Mouse (Mus musculus) T-helper 2 cell (primary cell): ENCODE measurements around the gene Rnf11.

Experiments
- in situ Hi-C: fragments of 300-600 bp; cut with MboI, MseI; formaldehyde crosslinking; loops from one replicate; pipeline ENCODE4 v1.15.1; 2025; ENCODE audit warnings: high pct_unique_total_duplicates

Rnf11 gene

DNA sequence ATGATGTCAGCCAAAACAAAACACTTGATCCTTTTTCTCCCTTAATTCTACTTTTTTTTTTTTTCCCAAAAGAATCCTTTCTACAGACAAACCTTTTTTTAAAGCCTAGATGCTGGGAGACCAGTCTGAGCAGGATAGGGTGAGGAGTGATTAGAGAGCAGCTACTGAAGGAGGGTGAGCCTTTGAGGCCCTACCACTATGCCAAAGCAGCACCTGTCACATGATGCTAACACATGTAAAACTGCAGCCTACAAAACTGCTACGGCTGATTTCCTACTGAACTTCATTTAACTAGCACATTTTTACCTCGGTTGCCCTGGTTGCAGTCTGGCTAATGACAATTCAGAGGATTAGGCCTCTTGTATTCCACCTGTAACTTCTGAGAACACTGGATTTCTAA is 39.6 kb downstream of the Rnf11 start:
- in situ Hi-C loops: no loop called here

GRCm38 (mm10) chr4:109444471-109444870 is 40.1 kb downstream of the Rnf11 start:
- in situ Hi-C loops: no loop called here

DNA sequence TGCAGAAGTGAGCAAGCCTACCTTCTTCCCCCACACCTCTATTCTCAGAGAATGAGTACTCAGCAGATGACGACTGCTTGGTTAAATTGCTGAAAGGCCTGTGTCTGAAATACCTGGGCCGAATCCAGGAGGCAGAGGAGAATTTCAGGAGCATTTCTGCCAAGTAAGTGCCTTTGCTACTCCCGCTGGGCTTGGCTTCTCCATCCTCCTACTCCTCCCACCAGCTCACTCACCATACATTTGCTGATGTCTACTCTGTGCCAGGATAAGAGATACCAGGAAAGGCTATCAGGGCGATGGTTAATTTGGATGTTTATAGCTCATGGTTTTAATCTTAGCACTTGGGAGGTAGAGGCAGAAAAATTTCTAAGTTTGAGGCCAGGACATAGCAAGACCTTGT is 41.9 kb downstream of the Rnf11 start:
- in situ Hi-C loops: no loop called here

DNA sequence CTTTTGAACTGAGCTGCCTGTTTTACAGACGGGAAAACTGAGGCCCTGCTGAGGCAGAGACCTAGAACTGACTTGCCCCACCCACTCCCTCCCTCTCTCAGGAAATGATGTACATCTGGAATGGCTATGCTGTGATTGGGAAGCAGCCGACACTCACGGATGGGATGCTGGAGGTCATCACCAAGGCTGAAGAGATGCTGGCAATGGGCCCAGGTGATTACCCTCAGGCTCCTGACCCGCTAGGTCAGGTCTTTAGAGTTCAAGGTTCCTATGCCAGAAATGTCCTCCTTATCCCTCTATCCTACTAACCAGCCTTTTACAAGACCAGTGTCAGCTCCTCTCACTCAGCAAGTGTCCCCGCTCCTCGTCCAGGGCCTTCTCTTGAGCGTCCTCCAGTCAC is 42.4 kb downstream of the Rnf11 start:
- in situ Hi-C loops: no loop called here

DNA sequence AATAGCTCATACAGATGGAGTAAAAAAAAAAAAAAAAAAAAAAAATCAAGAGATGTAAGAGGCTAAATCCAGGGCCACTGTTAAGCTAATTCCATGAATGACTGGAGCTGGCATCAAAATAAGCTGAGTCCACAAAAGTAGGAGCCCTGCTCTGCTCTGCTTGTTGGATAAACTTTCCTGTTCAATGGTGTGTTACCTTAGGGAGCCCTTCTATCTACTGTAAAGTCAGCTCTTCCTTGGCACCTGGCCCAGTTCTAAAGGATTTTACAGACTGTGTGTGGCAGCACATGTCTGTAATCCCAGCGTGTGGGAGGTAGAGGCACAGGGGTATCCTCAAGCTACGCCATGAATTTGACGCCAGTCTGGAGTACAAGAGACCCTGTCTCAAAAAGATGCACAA is 43.5 kb downstream of the Rnf11 start:
- in situ Hi-C loops: no loop called here

DNA sequence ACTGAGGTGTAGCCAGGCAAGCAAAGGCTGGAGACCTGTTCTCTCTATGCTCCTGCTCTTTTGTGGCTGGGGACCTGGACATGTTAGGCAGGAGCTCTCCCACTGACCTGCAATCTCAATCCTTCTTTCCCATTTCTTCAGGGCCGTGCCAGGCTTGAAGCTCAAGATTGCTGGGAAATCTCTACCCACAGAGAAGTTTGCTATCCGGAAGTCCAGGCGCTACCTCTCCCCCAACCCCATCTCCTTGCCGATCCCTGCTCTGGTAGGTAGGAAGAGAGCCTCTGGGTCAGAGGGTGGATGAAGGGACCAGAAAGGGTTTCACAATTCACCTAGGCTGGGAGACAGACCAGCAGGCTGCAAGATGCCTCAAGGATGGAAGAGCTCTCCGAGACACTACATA is 44.1 kb downstream of the Rnf11 start:
- in situ Hi-C loops: no loop called here

DNA sequence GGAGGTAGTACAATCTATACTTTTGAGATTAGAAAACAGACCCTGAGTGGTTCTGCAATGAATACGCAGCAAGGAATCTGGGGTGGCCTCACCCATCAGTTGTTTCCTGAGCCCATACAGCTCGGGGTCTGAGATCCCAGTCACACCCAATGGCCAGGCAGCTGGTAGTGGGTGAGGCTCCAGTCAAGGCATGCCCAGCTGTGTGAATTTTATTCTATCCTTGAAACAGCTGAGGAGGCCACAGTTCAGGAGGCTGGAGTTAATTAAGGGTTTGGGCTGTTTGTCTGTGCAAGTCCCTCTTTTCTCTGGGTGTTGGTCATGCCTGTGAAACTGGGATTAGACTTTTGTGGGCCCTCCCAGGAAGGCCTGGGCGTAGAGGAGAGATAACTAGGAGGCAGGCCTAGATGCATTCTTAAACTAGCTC is 44.7 kb downstream of the Rnf11 start:
- in situ Hi-C loops: no loop called here

DNA sequence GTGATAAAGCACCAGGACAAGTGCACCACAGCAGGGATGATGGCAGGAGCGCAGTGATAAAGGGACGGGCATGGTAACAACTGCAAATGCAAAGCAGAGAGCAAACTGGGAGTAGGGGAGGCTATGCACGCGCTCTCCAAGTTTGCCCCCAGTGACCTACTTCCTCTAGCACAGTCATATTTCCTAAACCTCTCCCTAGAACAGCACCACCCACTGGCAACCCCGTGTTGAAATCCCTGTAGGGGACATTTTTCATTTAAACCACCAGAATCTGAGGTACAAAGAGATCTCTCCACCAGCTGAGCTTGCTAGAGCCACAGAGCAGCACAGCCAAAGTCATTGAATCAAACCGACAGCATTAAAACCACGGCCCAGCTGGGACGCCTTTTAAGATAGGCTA is 45.4 kb downstream of the Rnf11 start:
- in situ Hi-C loops: no loop called here

- in situ Hi-C loops: no loop called here
Measured at GRCm38 (mm10) chr4:109437913-109438878, 46.3 kb downstream of the Rnf11 start.

- in situ Hi-C loops: no loop called here
Measured at GRCm38 (mm10) chr4:109434256-109434655, 50.3 kb downstream of the Rnf11 start.

DNA sequence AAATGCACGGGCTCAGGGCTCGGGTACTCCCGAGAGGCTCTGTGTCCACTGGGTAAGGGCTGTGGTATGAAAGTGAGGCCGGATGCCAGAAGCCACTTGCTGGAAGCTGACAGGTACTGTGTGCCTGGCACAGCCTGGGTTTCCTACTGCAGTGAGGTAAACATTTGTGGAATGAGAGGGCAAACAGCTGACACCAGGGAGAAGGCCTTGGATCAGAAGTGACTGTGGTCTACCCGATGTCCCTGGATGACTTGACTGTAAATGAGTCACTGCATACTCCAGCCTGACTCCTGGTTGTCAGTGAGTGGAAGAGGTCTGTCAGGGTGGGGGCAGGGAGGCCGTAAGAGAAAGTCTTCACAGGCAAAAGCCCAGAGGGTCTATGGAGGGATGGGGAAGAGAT is 50.9 kb downstream of the Rnf11 start:
- in situ Hi-C loops: no loop called here

GRCm38 (mm10) chr4:109432668-109433375 is 51.7 kb downstream of the Rnf11 start:
- in situ Hi-C loops: no loop called here

GRCm38 (mm10) chr4:109430854-109431253 is 53.7 kb downstream of the Rnf11 start:
- in situ Hi-C loops: no loop called here

DNA sequence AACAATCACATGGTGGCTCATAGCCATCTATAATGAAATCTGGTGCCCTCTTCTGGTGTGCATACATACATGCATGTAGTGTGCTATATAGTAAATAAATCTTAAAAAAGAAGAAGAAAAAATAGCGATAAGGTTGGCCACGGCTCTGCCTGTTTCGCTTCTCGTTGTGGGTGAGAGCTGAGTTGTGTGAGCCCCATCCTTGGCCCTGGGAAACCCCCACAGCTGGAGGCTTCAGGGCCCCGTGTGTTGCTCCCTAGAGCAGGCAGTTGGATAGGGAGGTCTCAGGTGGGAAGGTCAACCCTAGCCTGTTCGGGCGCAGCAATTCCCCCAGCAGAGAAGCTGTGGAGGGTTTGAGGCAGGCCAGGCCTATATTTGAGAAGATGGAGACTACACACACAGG is 54.3 kb downstream of the Rnf11 start:
- in situ Hi-C loops: no loop called here

GRCm38 (mm10) chr4:109427058-109427457 is 57.5 kb downstream of the Rnf11 start:
- in situ Hi-C loops: no loop called here

DNA sequence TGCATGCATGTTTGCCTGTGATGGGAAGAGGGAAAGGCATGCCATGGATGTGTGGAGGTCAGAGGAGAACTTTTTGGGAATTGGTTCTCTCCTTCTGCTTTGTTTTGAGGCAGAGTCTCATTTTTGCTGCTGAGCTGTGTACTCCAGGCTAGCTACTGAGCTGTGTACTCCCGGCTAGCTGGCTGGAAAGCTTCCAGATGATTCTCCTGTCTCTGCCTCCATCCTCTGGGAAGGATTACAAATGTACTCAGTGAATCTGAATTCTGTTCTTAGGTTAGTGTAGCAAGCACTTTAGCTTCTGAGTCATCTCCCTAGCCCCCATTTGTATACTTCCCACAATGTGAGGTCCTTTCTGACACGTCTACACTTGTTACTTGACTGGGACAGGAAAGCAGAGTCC is 61.1 kb downstream of the Rnf11 start:
- in situ Hi-C loops: no loop called here

DNA sequence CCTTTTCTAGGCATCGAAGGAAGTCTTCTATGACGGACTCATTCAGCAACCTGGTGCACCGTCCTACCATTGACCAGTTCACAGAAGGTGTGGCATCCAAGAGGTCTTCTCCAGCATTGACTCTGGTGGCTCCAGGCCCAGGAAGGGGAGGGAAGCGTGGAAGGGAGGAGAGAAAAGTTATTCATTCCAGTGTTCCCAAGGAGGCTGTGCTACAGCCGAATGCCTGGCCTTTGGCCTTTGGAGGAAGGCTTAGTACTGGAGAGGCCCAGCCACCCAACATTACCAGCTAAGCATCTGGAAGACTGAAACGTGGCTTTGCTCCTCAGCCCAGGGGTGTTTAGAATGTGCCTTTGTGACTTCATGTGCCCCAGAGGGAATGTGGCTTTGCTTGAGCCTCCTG is 62.1 kb downstream of the Rnf11 start:
- in situ Hi-C loops: no loop called here

DNA sequence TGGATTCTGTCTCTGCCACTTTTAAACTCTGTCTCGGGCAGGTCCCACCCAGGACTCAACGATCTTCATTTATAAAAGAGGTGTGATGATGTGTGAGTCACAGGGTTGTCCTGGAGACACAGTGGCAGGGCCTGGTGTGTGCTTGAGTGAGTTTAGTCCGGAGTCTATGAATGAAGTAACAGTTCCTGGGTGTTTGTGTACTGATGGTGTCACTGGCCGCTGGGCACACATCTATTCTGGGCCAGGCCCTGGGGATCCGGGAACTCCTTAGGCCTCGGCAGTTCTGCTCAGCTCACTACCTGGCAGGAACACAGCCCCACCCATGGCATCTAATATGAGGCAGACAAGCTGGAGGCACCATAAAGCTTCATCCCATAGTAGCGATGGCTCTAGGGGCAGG is 62.9 kb downstream of the Rnf11 start:
- in situ Hi-C loops: no loop called here

GRCm38 (mm10) chr4:109420138-109420795 is 64.3 kb downstream of the Rnf11 start:
- in situ Hi-C loops: no loop called here

DNA sequence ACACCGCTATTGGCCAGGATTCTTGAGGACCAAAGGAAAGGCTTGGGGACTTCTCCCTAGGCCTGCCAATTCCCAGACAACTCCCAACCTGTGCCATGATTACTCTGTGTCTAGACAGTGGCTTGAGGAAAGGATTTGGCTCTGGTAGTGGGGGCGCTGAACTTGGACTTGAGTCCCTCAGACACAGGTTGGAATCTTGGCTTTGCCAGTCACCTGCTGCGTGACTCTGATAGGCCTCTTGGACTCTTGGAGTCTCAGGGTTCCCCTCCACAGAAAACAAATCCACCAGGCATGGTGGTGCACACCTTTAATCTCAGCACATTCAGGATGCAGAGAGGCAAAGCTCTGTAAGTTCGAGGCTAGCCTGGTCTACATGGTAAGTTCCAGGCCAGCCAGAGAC is 65.0 kb downstream of the Rnf11 start:
- in situ Hi-C loops: no loop called here

DNA sequence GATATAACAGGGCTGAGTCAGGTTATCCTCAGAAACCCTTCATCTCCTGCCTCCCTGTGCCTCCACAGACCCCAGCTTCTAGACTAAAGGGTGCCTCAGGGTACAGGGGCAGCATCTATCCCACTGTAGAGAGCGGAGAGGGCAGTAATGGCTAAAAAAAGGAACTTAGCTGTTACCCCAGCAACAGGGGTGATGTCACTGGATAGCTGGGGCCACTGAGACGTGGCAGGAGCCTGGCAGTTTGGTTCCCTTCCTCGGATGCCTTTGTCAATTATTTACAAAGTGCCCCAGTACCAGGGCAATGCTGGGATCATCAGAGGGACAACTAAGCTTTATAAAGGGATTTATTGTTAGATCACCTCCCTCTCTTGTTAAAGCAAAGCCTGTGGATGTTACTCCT is 65.5 kb downstream of the Rnf11 start:
- in situ Hi-C loops: no loop called here

DNA sequence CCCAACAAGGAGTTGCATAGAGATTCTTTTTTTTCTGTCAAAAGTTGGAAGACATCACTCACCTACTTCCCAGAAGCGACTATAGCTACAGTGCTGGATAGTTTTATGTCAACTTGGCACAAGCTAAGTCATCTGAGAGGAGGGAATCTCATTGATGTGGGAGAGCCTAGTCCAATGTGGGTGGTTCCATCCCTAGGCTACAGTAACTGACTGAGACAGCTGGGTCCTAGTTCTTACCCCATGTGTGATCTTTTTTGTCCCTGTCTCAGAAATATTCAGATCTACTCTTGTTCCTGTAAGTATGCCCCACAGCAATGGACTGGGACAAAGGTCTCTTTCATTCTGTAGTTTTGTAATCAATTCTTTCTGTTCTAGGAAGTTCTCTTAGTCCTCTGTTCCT is 66.5 kb downstream of the Rnf11 start:
- in situ Hi-C loops: no loop called here
